Mouse (Mus musculus): Measurements from ENCODE around the gene Fabp1.

GRCm38 (mm10) chr6:71208691-71209090, 9.1 kb downstream of the Fabp1 start:
- TF ChIP-seq POLR2A (IDR thresholded peaks at IDR 0.05; ENCODE audit: borderline replicate concordance, insufficient read depth, low read length) (no peak), CTCF (IDR thresholded peaks at IDR 0.05; ENCODE audit: borderline replicate concordance, insufficient read depth, low read depth, low read length) (no peak)

All from cerebellum, adult 2 months (tissue).